Mouse (Mus musculus) megakaryocyte, embryonic 14.5 days (primary cell): Measurements from ENCODE around the gene Mark2.

Experiments
- FLI1 ChIP-seq: IDR thresholded peaks from 2 replicates; pipeline ENCODE4 v1.6.1; 2012; ENCODE audit warnings: low read length, inconsistent platforms, mixed read lengths
- GATA1 ChIP-seq: IDR thresholded peaks from 3 replicates; pipeline ENCODE4 v1.6.1; 2012; ENCODE audit warnings: mixed read lengths, low read length, inconsistent platforms, borderline replicate concordance

GRCm38 (mm10) chr19:7295071-7295658, 46.5 kb downstream of the Mark2 start:
- TF ChIP-seq GATA1 (no peak), FLI1 (no peak)
